Comparison of ENCODE assay signal across 14 mouse cellular contexts in genomic region chr7:126356793-126357591, GRCm38 (mm10). TPM values are rescaled to one million over a fixed set of nuclear protein-coding genes. Genes with fewer than 3 reads are reported as not detected.
DNase-seq lines count a peak whose midpoint lies in the region; ATAC-seq and TF ChIP-seq lines count a peak whose summit lies in the region.
"Had no signal": no experiment of that assay in that cellular context is flagged by ENCODE, and none has a peak within 500 bp of the region (broad histone marks: within the 10 kb centered on the region; RNA-seq: fewer than 3 reads in every experiment).

No protein-coding gene starts in this region.

- H3K27me3 ChIP-seq in intestine, embryonic 16.5 days (replicated peaks; ENCODE audit: control insufficient read depth, insufficient read depth, low read length), result no peaks in the 10 kb centered on the region
- H3K27me3 ChIP-seq: kidney, embryonic 15.5 days had no signal

- intact Hi-C loops in heart, postnatal 36 days (cut with DNase I), result no loop called here

- H3K4me2 ChIP-seq in intestine, embryonic 16.5 days (ENCODE audit: low read depth, low read length), result no peak overlapping the region
- H3K4me2 ChIP-seq: kidney, embryonic 15.5 days; lung, embryonic 14.5 days had no signal

- WGBS in bone marrow, adult 2 months, result 16% methylated on average over 7 of the region's 7 CpGs
- WGBS in intestine, embryonic 16.5 days, result 42% methylated on average over 7 of the region's 7 CpGs

- no peaks in the 10 kb centered on the region for H3K36me3 ChIP-seq in intestine, embryonic 16.5 days (ENCODE audit: control insufficient read depth, insufficient read depth, low read length)
- H3K36me3 ChIP-seq: kidney, embryonic 15.5 days had no signal

- peak; percentile 33 for DNase-seq in ES-CJ7 (ENCODE audit: low read depth, low spot score)
- DNase-seq in retina, postnatal 7 days (ENCODE audit: low read depth, low spot score), result peak; percentile 31
- no peak for DNase-seq in heart, postnatal 36 days
- no peak for DNase-seq in left cerebral cortex, adult 8-10 months (ENCODE audit: low spot score in 2 of 2)
- no peak for DNase-seq in right cerebral cortex, adult 2 months (ENCODE audit: low spot score in 2 of 2)
- DNase-seq: adrenal gland, postnatal 14 days; cerebellum, postnatal 14 days; gastrocnemius, postnatal 10 days; heart, postnatal 14 days; lung, embryonic 14.5 days had no signal

- TF ChIP-seq POLR2A in bone marrow, adult 2 months (IDR thresholded peaks at IDR 0.05; ENCODE audit: borderline replicate concordance, control insufficient read depth, low read depth, low read length), result no peak

- H3K9me3 ChIP-seq in intestine, embryonic 16.5 days (ENCODE audit: control insufficient read depth, low read length), result no peaks in the 10 kb centered on the region
- H3K9me3 ChIP-seq: kidney, embryonic 15.5 days had no signal

- peaks cover 1% of the 10 kb centered on the region; the same call in 1 of the 2 replicates for H3K4me1 ChIP-seq in bone marrow, adult 2 months (ENCODE audit: control insufficient read depth, insufficient read depth, low read length)
- 0 out of 2 replicates have a peak, but pooled peaks cover 4% of the 10 kb centered on the region for H3K4me1 ChIP-seq in intestine, embryonic 16.5 days (ENCODE audit: control insufficient read depth, insufficient read depth, low read length)

- H3K4me3 ChIP-seq in bone marrow, adult 2 months (replicated peaks; ENCODE audit: control insufficient read depth, low read depth, low read length), result no peak overlapping the region
- no peak overlapping the region for H3K4me3 ChIP-seq in intestine, embryonic 16.5 days (ENCODE audit: low read length)
- H3K4me3 ChIP-seq: kidney, embryonic 15.5 days had no signal

- ATAC-seq in intestine, embryonic 16.5 days, result peak; percentile 44; the same call in 1 of the 2 replicates

- TF ChIP-seq CTCF in bone marrow, adult 2 months (IDR thresholded peaks at IDR 0.05; ENCODE audit: control insufficient read depth, insufficient read depth, low read length), result no peak

- 0 out of 2 replicates have a peak overlapping the region, but pooled peaks have one; percentile 29 for H3K27ac ChIP-seq in bone marrow, adult 2 months (ENCODE audit: control insufficient read depth, insufficient read depth, low read depth, low read length, poor library complexity)
- no peak overlapping the region for H3K27ac ChIP-seq in intestine, embryonic 16.5 days (ENCODE audit: low read length)
- H3K27ac ChIP-seq: kidney, embryonic 15.5 days had no signal

- H3K9ac ChIP-seq in intestine, embryonic 16.5 days (ENCODE audit: low read depth, low read length), result no peak overlapping the region
- H3K9ac ChIP-seq: kidney, embryonic 15.5 days; lung, embryonic 14.5 days had no signal

RNA-seq across cellular contexts. Expression of gene Lat, which starts 12.4 kb away (rescaled TPM):
- 55.3 and 74.0 TPM in 2 replicates for polyA plus RNA-seq in bone marrow, adult 2 months (2011; ENCODE audit: insufficient read depth, insufficient read length, low replicate concordance, missing spikeins)
- 0.78 and 1.3 TPM in 2 replicates for polyA plus RNA-seq in intestine, embryonic 16.5 days (2015; fragmentation: Nextera tagmentation; extraction: Ambion mirVana)
- total RNA-seq in heart, postnatal 36 days (2021), result under 1 TPM in 1 of 2 experiments, not detected in 1; 0.33 TPM
- 1 to 10 TPM in 1 of 4 experiments, under 1 TPM in 3; 0.30 to 1.1 (median 0.84) TPM for total RNA-seq in left cerebral cortex, adult 8-10 months (2022)

RNA-seq across cellular contexts. Expression of gene Spns1, which starts 20.3 kb away (rescaled TPM):
- 13.0 and 32.8 TPM in 2 replicates for polyA plus RNA-seq in bone marrow, adult 2 months (2011; ENCODE audit: insufficient read depth, insufficient read length, low replicate concordance, missing spikeins)
- polyA plus RNA-seq in intestine, embryonic 16.5 days (2015; fragmentation: Nextera tagmentation; extraction: Ambion mirVana), result 70.0 and 76.2 TPM in 2 replicates
- 10 to 100 TPM; 31.5 to 33.1 TPM for total RNA-seq in heart, postnatal 36 days (2021)
- total RNA-seq in left cerebral cortex, adult 8-10 months (2022), result 10 to 100 TPM; 69.2 to 85.9 (median 79.1) TPM

RNA-seq across cellular contexts. Expression of gene Nfatc2ip, which starts 39.5 kb away (rescaled TPM):
- polyA plus RNA-seq in bone marrow, adult 2 months (2011; ENCODE audit: insufficient read depth, insufficient read length, low replicate concordance, missing spikeins), result 11.1 and 15.1 TPM in 2 replicates
- polyA plus RNA-seq in intestine, embryonic 16.5 days (2015; fragmentation: Nextera tagmentation; extraction: Ambion mirVana), result 0.99 and 1.4 TPM in 2 replicates
- 1 to 10 TPM; 3.9 to 4.6 TPM for total RNA-seq in heart, postnatal 36 days (2021)
- total RNA-seq in left cerebral cortex, adult 8-10 months (2022), result 1 to 10 TPM; 4.4 to 6.4 (median 5.3) TPM

RNA-seq across cellular contexts. Expression of gene Cd19, which starts 57.7 kb away (rescaled TPM):
- polyA plus RNA-seq in bone marrow, adult 2 months (2011; ENCODE audit: insufficient read depth, insufficient read length, low replicate concordance, missing spikeins), result 62.1 and 196 TPM in 2 replicates
- polyA plus RNA-seq in intestine, embryonic 16.5 days (2015; fragmentation: Nextera tagmentation; extraction: Ambion mirVana), result 0.28 and 0.37 TPM in 2 replicates
- total RNA-seq in heart, postnatal 36 days (2021), result 1 to 10 TPM in 1 of 2 experiments, under 1 TPM in 1; 0.44 to 1.5 TPM
- total RNA-seq in left cerebral cortex, adult 8-10 months (2022), result not detected
- total RNA-seq: layer of hippocampus, postnatal 36 days had no signal
- polyA plus RNA-seq: lung, embryonic 14.5 days had no signal

Comparison
In these comparisons a context has a peak if more than half of its experiments do, and no peak if none do; other contexts are left out.
1. DNase-seq: peak in ES-CJ7 (single experiment) and retina, postnatal 7 days (single experiment); none in heart, postnatal 36 days (0 of 2), left cerebral cortex, adult 8-10 months (0 of 2) and right cerebral cortex, adult 2 months (0 of 2).